Mouse (Mus musculus) layer of hippocampus, adult 2 months (tissue): Measurements from ENCODE around the gene Gm20878. TPM values are rescaled to one million over a fixed set of nuclear protein-coding genes. Genes with fewer than 3 reads are reported as not detected.
"Not testable (repeated sequence)": the region's sequence is repeated elsewhere in the genome, so short reads cannot be mapped to it uniquely, and the experiment has no call there.

ENCODE experiments used
- DNase-seq, 2 experiments: peaks; one replicate each; pipeline ENCODE4 v3.0.0; 2022; ENCODE audit warnings: low spot score in 2 of 2
- H3K27ac ChIP-seq: fragments of 200-600 bp; 2 replicates; pipeline ENCODE4 v1.8.1; 2022
- H3K4me3 ChIP-seq: fragments of 200-600 bp; 2 replicates; pipeline ENCODE4 v1.8.1; 2022; ENCODE audit warnings: mild to moderate bottlenecking
- long read RNA-seq, 2 experiments: library from polyadenylated mRNA; stranded (forward); transcript quantifications; one replicate each; pipeline ENCODE4 v2.0.0; 2021; ENCODE audit warnings: borderline mapping rate in 2 of 2
- total RNA-seq, 2 experiments: library from RNA; stranded (reverse); gene quantifications; 2 replicates each; pipeline ENCODE4 v1.2.3; 2021

Gm20878 gene
- total RNA-seq, result 10 to 100 TPM; 19.2 to 19.4 TPM
- long read RNA-seq, experiment 1, result 0 reads
- long read RNA-seq, experiment 2, result 0 reads

DNA sequence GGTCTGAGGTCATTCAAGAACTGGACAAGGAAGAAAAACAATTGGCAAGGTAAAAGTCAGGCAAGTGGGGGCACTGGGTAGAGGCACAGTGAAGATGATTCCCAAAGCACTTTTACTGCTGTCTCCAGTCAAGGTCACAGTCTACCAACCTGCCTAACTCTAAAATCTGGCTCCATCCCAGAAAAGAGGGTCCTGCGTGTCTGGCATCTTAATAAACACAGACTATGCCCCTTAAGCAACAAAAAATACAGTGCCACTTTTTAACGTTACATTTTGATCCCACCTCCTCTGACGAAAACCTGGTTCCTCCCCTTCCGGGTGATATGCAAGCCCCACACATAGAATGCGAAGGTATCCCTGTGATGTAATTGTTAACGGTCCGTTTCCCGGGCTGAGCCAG, at the start of gene Gm20878:
Gene Gm20878, plus strand, starts transcription at position 301 of the 400 bp plus-strand sequence.
- not testable (repeated sequence) for H3K27ac ChIP-seq, H3K4me3 ChIP-seq, DNase-seq

GRCm38 (mm10) chr4:41903310-41903709, 38.1 kb upstream of the Gm20878 start, which contains the start of gene Gm21541:
TSS of gene Gm21541 (plus strand) at chr4:41903610.
- H3K27ac ChIP-seq, H3K4me3 ChIP-seq, DNase-seq: not testable (repeated sequence)

- not testable (repeated sequence) for H3K4me3 ChIP-seq, DNase-seq, H3K27ac ChIP-seq
Observed at GRCm38 (mm10) chr4:41965758-41966157, 24.4 kb downstream of the Gm20878 start, which contains the start of gene Fam205a4. TSS of gene Fam205a4 (plus strand) at chr4:41966058.

Other genes starting within 250 kb of the Gm20878 start
- 10 to 100 TPM; 96.5 to 98.8 TPM for gene Cntfr, start 244.5 kb upstream of the Gm20878 start, total RNA-seq
- 10 to 100 TPM; 39.1 to 43.3 TPM for gene Il11ra1, start 241.6 kb upstream of the Gm20878 start, total RNA-seq
- gene Rpp25l, start 228.0 kb upstream of the Gm20878 start, total RNA-seq, result 10 to 100 TPM; 29.4 to 31.0 TPM
- gene Dctn3, start 218.4 kb upstream of the Gm20878 start, total RNA-seq, result 100 to 1,000 TPM; 136 to 153 TPM
- not detected for gene Arid3c, start 210.4 kb upstream of the Gm20878 start, total RNA-seq
- 10 to 100 TPM; 52.1 to 67.7 TPM for gene Galt, start 186.3 kb upstream of the Gm20878 start, total RNA-seq
- gene Sigmar1, start 185.4 kb upstream of the Gm20878 start, total RNA-seq, result 10 to 100 TPM; 40.4 to 42.9 TPM
- 100 to 1,000 TPM; 140 to 143 TPM for gene Ccl27a, start 167.3 kb upstream of the Gm20878 start, total RNA-seq
- not detected for gene Gm21541, start 38.0 kb upstream of the Gm20878 start, total RNA-seq
- gene Fam205a4, start 24.5 kb downstream of the Gm20878 start, total RNA-seq, result 1 to 10 TPM; 1.5 to 1.9 TPM
- gene Gm21093, start 93.2 kb downstream of the Gm20878 start, total RNA-seq, result 1 to 10 TPM; 2.2 to 2.7 TPM
- not detected for gene Gm3893, start 149.6 kb downstream of the Gm20878 start, total RNA-seq
- 10 to 100 TPM in 1 of 2 experiments, 1 to 10 TPM in 1; 1.6 to 16.4 TPM for gene Gm13304, start 173.2 kb downstream of the Gm20878 start, total RNA-seq
- 10 to 100 TPM; 10.1 to 13.1 TPM for gene Gm13306, start 211.9 kb downstream of the Gm20878 start, total RNA-seq
- 1 to 10 TPM in 1 of 2 experiments, under 1 TPM in 1; 0.82 to 1.6 TPM for gene Gm13305, start 227.0 kb downstream of the Gm20878 start, total RNA-seq